Mouse (Mus musculus): ENCODE results near the gene Btbd2.

DNA sequence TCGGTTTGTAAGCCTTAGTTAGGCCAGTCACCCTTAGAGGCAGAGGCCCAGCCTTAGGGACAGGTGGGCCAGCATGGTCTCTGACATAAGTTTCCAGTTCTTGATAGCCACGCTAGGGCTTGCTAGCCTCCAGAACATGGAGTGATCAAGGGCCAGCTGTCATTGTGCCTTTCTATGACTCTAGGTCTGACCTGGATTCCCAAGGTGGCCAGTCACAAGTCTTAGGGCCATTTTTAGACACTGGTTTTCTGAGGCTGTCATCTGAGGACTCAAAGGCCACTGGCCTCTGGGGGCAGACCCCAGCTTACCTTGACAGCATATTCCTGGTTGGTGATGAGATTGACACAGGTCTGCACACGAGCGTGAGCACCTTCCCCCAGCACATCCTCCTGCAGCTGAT, 14.4 kb upstream of the Btbd2 start:
- TF ChIP-seq POLR2A (IDR thresholded peaks at IDR 0.05; ENCODE audit: control insufficient read depth, low read depth, low read length): no peak
- TF ChIP-seq CTCF (IDR thresholded peaks at IDR 0.05; ENCODE audit: control insufficient read depth, insufficient read depth, insufficient replicate concordance, low read depth, low read length): no peak

Measured in testis, adult 2 months (tissue).